Mouse (Mus musculus) midbrain, postnatal 0 days (tissue): Measurements from ENCODE around the gene Tomm20. TPM values are rescaled to one million over a fixed set of nuclear protein-coding genes. Genes with fewer than 3 reads are reported as not detected.
A peak's percentile ranks its signal among the peaks of the same experiment; 100 is the strongest.

Experiments
- ATAC-seq: fragments of 200-750 bp; cut with Nextera tagmentation; 2 replicates; pipeline ENCODE4 v1.8.0; 2017; ENCODE audit warnings: moderate number of reproducible peaks, mild to moderate bottlenecking, moderate TSS enrichment, moderate library complexity; ENCODE audit not compliant: low FRiP score
- DNase-seq: peaks from one replicate; pipeline ENCODE4 v3.0.0-alpha.2; 2015; ENCODE audit warnings: low spot score
- H3K27ac ChIP-seq: fragments of 300-500 bp; sonication (generic); 2 replicates; pipeline ENCODE4 v1.5.1; 2014; ENCODE audit warnings: low read depth, mild to moderate bottlenecking, low read length, mixed read lengths
- H3K27me3 ChIP-seq: fragments of 300-500 bp; sonication (generic); 2 replicates; pipeline ENCODE4 v1.6.1; 2014; ENCODE audit warnings: low read length, control low read depth, mixed read lengths; ENCODE audit not compliant: insufficient read depth
- H3K36me3 ChIP-seq: fragments of 300-500 bp; sonication (generic); 2 replicates; pipeline ENCODE4 v1.6.1; 2014; ENCODE audit warnings: low read length, control low read depth, mixed read lengths; ENCODE audit not compliant: insufficient read depth
- H3K4me1 ChIP-seq: fragments of 300-500 bp; sonication (generic); 2 replicates; pipeline ENCODE4 v1.6.1; 2014; ENCODE audit warnings: mild to moderate bottlenecking, control low read depth, antibody characterized with exemption, low read length, mixed read lengths; ENCODE audit not compliant: insufficient read depth
- H3K4me2 ChIP-seq: fragments of 300-500 bp; sonication (generic); 2 replicates; pipeline ENCODE4 v1.6.1; 2014; ENCODE audit warnings: low read depth, mild to moderate bottlenecking, low read length, mixed read lengths; ENCODE audit not compliant: poor library complexity, severe bottlenecking
- H3K4me3 ChIP-seq: fragments of 300-500 bp; sonication (generic); 2 replicates; pipeline ENCODE4 v1.5.1; 2014; ENCODE audit warnings: low read depth, mild to moderate bottlenecking, low read length, moderate library complexity
- H3K9ac ChIP-seq: fragments of 300-500 bp; sonication (generic); replicated peaks from 2 replicates; pipeline ENCODE4 v1.6.1; 2014; ENCODE audit warnings: mild to moderate bottlenecking, low read length, moderate library complexity, mixed read lengths; ENCODE audit not compliant: poor library complexity, severe bottlenecking
- H3K9me3 ChIP-seq: fragments of 300-500 bp; sonication (generic); 2 replicates; pipeline ENCODE4 v1.6.1; 2016; ENCODE audit warnings: low read length, control low read depth
- CTCF ChIP-seq: IDR thresholded peaks from 2 replicates; pipeline ENCODE4 v1.5.1; 2016; ENCODE audit warnings: antibody characterized with exemption, mild to moderate bottlenecking
- WGBS: fragments of 180-500 bp; shearing (Covaris S2); extraction: QIAGEN DNeasy Blood & Tissue Kit; methylation state at CpG from one replicate; pipeline ENCODE4 v1.1.7; 2014; 5-methylcytosine and 5-hydroxymethylcytosine counted together
- polyA plus RNA-seq: library from polyadenylated mRNA; unstranded; fragments of >200 nt; fragmentation: Nextera tagmentation; extraction: Ambion mirVana; gene quantifications from 2 replicates; pipeline ENCODE4 v1.2.1, GENCODE M21; 2015
- total RNA-seq: library from RNA; depleted of rRNA; stranded (reverse); fragments of >200 nt; gene quantifications from 2 replicates; pipeline ENCODE4 v1.2.3, GENCODE M21; 2014; rRNA removed

The Tomm20 gene
- total RNA-seq (149 and 190 TPM in 2 replicates), polyA plus RNA-seq (236 TPM in 2 replicates)

DNA sequence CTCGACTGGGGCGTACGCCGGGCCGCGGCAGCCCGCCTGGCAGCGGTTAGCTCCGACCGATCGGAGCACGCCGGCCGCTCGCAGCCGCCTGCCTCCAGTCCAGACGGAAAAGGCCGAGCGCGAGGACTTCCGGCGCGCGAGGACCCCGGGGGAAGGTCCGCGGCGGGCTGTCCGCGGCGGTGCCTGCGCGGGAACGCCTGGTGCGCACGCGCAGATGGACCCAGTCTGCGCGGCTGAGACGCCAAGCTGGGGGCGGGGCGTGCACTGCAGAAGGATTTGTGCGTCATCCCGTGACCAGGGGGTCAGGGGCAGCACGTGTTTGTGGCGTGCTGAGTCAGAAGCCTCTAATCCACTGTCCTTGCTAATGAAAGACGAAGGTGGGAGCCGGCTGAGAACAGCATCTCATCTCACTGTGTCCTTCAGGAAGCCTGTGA is at the start of gene Tomm20:
Tomm20 (minus strand) TSS at position 115 of the 434 bp plus-strand sequence.
- Histone ChIP-seq H3K4me2 (peak within 1 kb of the TSS; percentile 83), H3K9me3 (no peaks in the 10 kb centered on the region), H3K27ac (peak within 1 kb of the TSS; percentile 74), H3K4me3 (peak within 1 kb of the TSS; percentile 47), H3K4me1 (peaks cover 5% of the 10 kb centered on the region; the same call in 1 of the 2 replicates), H3K36me3 (peaks cover 17% of the 10 kb centered on the region), H3K9ac (peak within 1 kb of the TSS; percentile 75), H3K27me3 (no peaks in the 10 kb centered on the region)
- ATAC-seq (peak; percentile 93), DNase-seq (peak; percentile 97)
- no peak for TF ChIP-seq CTCF
- WGBS: under 1% methylated on average over 46 of the region's 48 CpGs

DNA sequence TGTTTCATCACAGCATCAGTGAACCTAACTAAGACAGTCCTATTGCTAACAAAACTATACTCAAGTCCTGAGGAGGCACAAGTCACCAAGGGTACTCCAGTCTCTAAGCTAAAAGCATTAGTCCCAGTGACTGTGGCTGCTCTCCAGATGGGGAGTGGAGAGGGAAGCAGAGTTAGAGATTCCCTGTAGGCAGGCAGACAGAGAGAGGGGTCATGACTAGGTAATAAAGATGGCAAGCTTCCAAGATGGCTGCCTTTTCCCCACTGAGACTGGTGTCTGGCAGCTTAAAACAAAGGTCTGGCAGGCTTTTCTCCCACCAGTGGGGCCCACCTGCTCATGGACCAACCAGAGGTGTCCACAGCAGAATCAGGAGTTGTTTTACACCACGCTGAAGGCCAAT is 48.9 kb upstream of the Tomm20 start:
- Histone ChIP-seq H3K4me3 (no peak overlapping the region), H3K9me3 (no peaks in the 10 kb centered on the region), H3K9ac (no peak overlapping the region), H3K4me1 (no peaks in the 10 kb centered on the region), H3K27ac (no peak overlapping the region), H3K27me3 (no peaks in the 10 kb centered on the region), H3K4me2 (no peak overlapping the region), H3K36me3 (no peaks in the 10 kb centered on the region)
- 59% methylated on average over 1 of the region's 1 CpGs for WGBS
- no peak for TF ChIP-seq CTCF
- DNase-seq: no peak
- ATAC-seq: no peak

DNA sequence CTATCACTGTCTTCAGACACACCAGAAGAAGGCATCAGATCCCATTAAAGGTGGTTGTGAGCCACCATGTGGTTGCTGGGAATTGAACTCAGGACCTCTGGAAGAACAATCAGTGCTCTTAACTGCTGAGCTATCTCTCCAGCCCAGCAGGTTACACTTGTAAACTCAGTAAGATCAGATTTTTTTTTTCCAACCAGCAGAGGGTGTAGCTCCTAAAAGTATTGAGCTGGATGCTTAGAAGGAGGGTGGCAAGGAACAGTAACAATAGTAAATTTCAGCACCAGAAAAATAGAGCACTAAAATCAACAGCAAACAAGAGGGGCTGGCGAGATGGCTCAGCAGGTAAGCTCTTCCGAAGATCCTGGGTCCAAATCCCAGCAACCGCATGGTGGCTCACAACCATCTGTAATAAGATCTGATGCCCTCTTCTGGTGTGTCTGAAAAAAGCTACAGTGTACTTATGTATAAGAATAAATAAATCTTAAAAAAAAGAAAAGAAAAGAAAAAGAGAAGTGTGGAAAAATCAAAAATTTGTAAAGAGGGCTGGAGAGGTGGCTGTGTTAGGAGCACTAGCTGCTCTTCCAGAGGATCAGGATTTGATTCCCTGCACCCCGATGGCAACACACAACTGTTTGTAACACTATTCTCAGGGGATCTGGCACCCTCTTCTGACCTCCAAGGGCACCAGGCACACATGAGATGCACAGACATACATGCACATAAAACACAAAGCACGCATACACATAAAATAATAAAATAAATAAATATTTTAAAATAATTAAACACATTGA is 43.9 kb upstream of the Tomm20 start:
- no peak overlapping the region for H3K27ac ChIP-seq
- WGBS: 76% methylated on average over 5 of the region's 5 CpGs
- DNase-seq: peak; percentile 67

GRCm38 (mm10) chr8:126988346-126989006 is 42.8 kb upstream of the Tomm20 start:
- ATAC-seq (no peak), DNase-seq (peak; percentile 44)
- H3K9ac ChIP-seq: no peak overlapping the region
- H3K4me3 ChIP-seq: no peak overlapping the region
- H3K4me1 ChIP-seq: no peaks in the 10 kb centered on the region
- WGBS: 55% methylated on average over 16 of the region's 16 CpGs
- no peaks in the 10 kb centered on the region for H3K36me3 ChIP-seq
- TF ChIP-seq CTCF: peak; percentile 51
- H3K27ac ChIP-seq: no peak overlapping the region
- H3K4me2 ChIP-seq: no peak overlapping the region
- no peaks in the 10 kb centered on the region for H3K27me3 ChIP-seq
- H3K9me3 ChIP-seq: no peaks in the 10 kb centered on the region

More for the DNA sequence above, 43.9 kb upstream of the Tomm20 start:
- no peaks in the 10 kb centered on the region for H3K27me3 ChIP-seq
- H3K4me2 ChIP-seq: no peak overlapping the region
- H3K9me3 ChIP-seq: no peaks in the 10 kb centered on the region
- peak; percentile 62 for TF ChIP-seq CTCF
- H3K9ac ChIP-seq: no peak overlapping the region
- H3K4me3 ChIP-seq: no peak overlapping the region
- no peaks in the 10 kb centered on the region for H3K36me3 ChIP-seq
- H3K4me1 ChIP-seq: no peaks in the 10 kb centered on the region
- no peak for ATAC-seq

DNA sequence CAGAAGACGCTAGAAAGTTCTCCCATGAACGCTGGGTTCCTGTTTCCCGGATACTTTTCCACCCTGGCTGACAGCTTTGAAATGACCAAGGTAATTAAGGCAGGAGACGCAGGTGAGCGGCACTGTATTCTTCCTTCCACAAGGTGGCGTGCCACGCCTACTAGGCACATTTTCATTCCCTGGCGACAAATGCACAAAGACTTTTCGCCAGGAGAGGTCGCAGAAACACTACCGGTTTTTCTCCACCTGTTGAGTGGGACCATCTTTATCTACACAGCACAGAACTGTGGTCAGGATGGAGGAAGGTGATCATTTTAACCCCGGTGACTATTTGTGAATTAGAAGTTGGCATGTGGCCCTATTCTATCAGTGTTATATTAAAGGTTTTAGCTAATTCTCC is 40.9 kb upstream of the Tomm20 start:
- H3K9ac ChIP-seq: no peak overlapping the region
- H3K36me3 ChIP-seq: no peaks in the 10 kb centered on the region
- DNase-seq (peak; percentile 91), ATAC-seq (0 out of 2 replicates have a peak, but pooled peaks have one; percentile 31)
- H3K4me3 ChIP-seq: no peak overlapping the region
- H3K27ac ChIP-seq: no peak overlapping the region
- no peaks in the 10 kb centered on the region for H3K27me3 ChIP-seq
- no peaks in the 10 kb centered on the region for H3K4me1 ChIP-seq
- peak; percentile 100 for TF ChIP-seq CTCF
- H3K9me3 ChIP-seq: no peaks in the 10 kb centered on the region
- H3K4me2 ChIP-seq: no peak overlapping the region
- 3% methylated on average over 12 of the region's 12 CpGs for WGBS

DNA sequence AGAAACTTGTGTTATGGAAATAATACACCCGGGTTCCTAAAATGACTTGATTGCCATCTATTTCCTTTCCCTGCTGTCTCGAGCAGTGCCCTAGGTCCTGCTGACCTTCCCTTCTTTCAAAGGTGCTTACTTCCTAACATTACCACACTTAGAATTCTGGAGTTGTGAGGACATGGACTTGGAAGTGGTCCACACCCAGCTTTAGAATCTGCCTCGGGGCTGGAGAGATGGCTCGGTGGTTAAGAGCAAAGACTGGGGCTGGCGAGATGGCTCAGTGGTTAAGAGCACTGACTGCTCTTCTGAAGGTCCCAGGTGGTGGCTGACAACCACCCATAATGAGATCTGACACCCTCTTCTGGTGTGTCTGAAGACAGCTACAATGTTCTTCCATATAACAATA is 34.4 kb upstream of the Tomm20 start:
- no peak overlapping the region for H3K4me2 ChIP-seq
- no peak overlapping the region for H3K4me3 ChIP-seq
- no peaks in the 10 kb centered on the region for H3K4me1 ChIP-seq
- no peak for ATAC-seq
- H3K36me3 ChIP-seq: no peaks in the 10 kb centered on the region
- H3K27me3 ChIP-seq: peaks cover 9% of the 10 kb centered on the region
- no peak for TF ChIP-seq CTCF
- H3K9me3 ChIP-seq: no peaks in the 10 kb centered on the region
- H3K9ac ChIP-seq: no peak overlapping the region
- DNase-seq: no peak
- 75% methylated on average over 5 of the region's 5 CpGs for WGBS
- no peak overlapping the region for H3K27ac ChIP-seq
